Mouse (Mus musculus) CD4-positive, CD25-positive, alpha-beta regulatory T cell (primary cell): ENCODE measurements around the gene Fut8. TPM values are rescaled to one million over a fixed set of nuclear protein-coding genes. Genes with fewer than 3 reads are reported as not detected.

Experiments used
- polyA plus RNA-seq: library from polyadenylated mRNA; unstranded; fragments of 100-300 nt; shearing (Covaris generic); gene quantifications from one replicate; pipeline ENCODE4 v1.2.1, GENCODE M21; 2017

The Fut8 gene
- polyA plus RNA-seq: 33.1 TPM

GRCm38 (mm10) chr12:77237950-77238530 lies at the start of gene Fut8:
Fut8 (plus strand) TSS chr12:77238125.

